Mouse (Mus musculus): ENCODE results near the gene Nat8f6.
"Not testable (repeated sequence)": the region's sequence is repeated elsewhere in the genome, so short reads cannot be mapped to it uniquely, and the experiment has no call there.

DNA sequence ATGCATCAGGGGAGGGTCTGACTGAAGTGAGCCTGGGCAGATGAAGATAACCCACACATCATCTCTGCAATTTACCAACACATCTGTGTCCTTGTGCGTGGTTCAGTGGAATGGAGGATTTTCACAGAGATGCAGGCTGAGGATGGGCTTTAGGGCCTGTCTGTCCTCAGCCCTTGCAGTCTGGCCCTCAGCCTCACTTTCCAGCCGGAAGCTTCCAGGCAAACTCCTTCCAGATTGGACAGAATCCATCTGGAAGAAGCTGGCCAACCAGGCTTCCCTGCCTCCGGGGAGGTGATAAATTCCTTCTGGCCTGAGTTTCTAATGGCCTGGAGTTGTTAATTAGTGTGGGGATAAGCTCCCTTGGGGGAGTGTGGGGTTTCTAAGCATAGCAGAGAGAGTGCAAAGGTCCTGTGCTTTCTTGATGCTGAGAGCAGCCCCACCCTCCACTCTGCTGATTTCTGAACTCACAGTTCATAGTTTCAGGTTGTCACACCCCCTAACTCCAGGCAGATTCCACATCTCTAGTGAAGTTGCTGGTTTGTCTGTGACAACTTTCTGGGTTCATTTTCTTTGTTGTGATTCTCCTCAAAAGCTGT lies 9.7 kb downstream of the Nat8f6 start:
- not testable (repeated sequence) for TF ChIP-seq POLR2A (IDR thresholded peaks at IDR 0.05; ENCODE audit: borderline replicate concordance, low read depth, low read length); CTCF (IDR thresholded peaks at IDR 0.05; ENCODE audit: low read depth, low read length)

Data from bone marrow macrophage, adult 2 months (primary cell).